Mouse (Mus musculus) kidney, postnatal 0 days (tissue): ENCODE measurements around the gene Nav1. TPM values are rescaled to one million over a fixed set of nuclear protein-coding genes. Genes with fewer than 3 reads are reported as not detected.

Experiments used
- ATAC-seq: fragments of 200-750 bp; cut with Nextera tagmentation; replicated peaks from 2 replicates; pipeline ENCODE4 v1.8.0; 2017; ENCODE audit warnings: low read depth, moderate number of reproducible peaks, moderate TSS enrichment, moderate library complexity; ENCODE audit not compliant: low FRiP score
- DNase-seq: peaks from one replicate; pipeline ENCODE4 v3.0.0-alpha.2; 2016; ENCODE audit warnings: low spot score
- H3K27ac ChIP-seq: fragments of 300-500 bp; sonication (generic); 2 replicates; pipeline ENCODE4 v1.5.1; 2014; ENCODE audit warnings: mild to moderate bottlenecking
- H3K27me3 ChIP-seq: fragments of 300-500 bp; sonication (generic); 2 replicates; pipeline ENCODE4 v1.6.1; 2014; ENCODE audit warnings: low read length, mixed read lengths; ENCODE audit not compliant: insufficient read depth
- H3K36me3 ChIP-seq: fragments of 300-500 bp; sonication (generic); 2 replicates; pipeline ENCODE4 v1.6.1; 2014; ENCODE audit warnings: low read length, mixed read lengths; ENCODE audit not compliant: insufficient read depth
- H3K4me1 ChIP-seq: fragments of 300-500 bp; sonication (generic); replicated peaks from 2 replicates; pipeline ENCODE4 v1.6.1; 2014; ENCODE audit warnings: antibody characterized with exemption, low read length, mixed read lengths; ENCODE audit not compliant: insufficient read depth
- H3K4me2 ChIP-seq: fragments of 300-500 bp; sonication (generic); 2 replicates; pipeline ENCODE4 v1.6.1; 2014; ENCODE audit warnings: mild to moderate bottlenecking, low read length, moderate library complexity, mixed read lengths
- H3K4me3 ChIP-seq: fragments of 300-500 bp; sonication (generic); replicated peaks from 2 replicates; pipeline ENCODE4 v1.5.1; 2014; ENCODE audit warnings: low read depth, low read length
- H3K9ac ChIP-seq: fragments of 300-500 bp; sonication (generic); 2 replicates; pipeline ENCODE4 v1.6.1; 2014; ENCODE audit warnings: low read depth, low read length
- H3K9me3 ChIP-seq: fragments of 300-500 bp; sonication (generic); replicated peaks from 2 replicates; pipeline ENCODE4 v1.6.1; 2016; ENCODE audit warnings: low read length, inconsistent platforms, mixed read lengths
- CTCF ChIP-seq: IDR thresholded peaks from 2 replicates; pipeline ENCODE4 v1.5.1; 2016; ENCODE audit warnings: antibody characterized with exemption, low read depth, mild to moderate bottlenecking, moderate library complexity
- WGBS: fragments of 180-500 bp; shearing (Covaris S2); extraction: QIAGEN DNeasy Blood & Tissue Kit; methylation state at CpG from one replicate; pipeline ENCODE4 v1.1.7; 2014; 5-methylcytosine and 5-hydroxymethylcytosine counted together
- polyA plus RNA-seq: library from polyadenylated mRNA; unstranded; fragments of >200 nt; fragmentation: Nextera tagmentation; extraction: Ambion mirVana; gene quantifications from 2 replicates; pipeline ENCODE4 v1.2.1, GENCODE M21; 2015

Nav1 gene
- polyA plus RNA-seq, 1 experiment from 2014 or later = 9.1 TPM

GRCm38 (mm10) chr1:135605530-135605929 is 1.6 kb downstream of the Nav1 start:
- TF ChIP-seq CTCF = no peak
- DNase-seq (no peak), ATAC-seq (no peak)
- no peak overlapping the region for H3K27ac ChIP-seq
- no peak overlapping the region for H3K9ac ChIP-seq
- H3K4me2 ChIP-seq = no peak overlapping the region
- no peak overlapping the region for H3K4me3 ChIP-seq
- no peaks in the 10 kb centered on the region for H3K27me3 ChIP-seq
- 77% methylated on average over 5 of the region's 5 CpGs for WGBS
- H3K9me3 ChIP-seq = no peaks in the 10 kb centered on the region
- H3K36me3 ChIP-seq = 0 out of 2 replicates have a peak, but pooled peaks cover 2% of the 10 kb centered on the region
- H3K4me1 ChIP-seq = no peaks in the 10 kb centered on the region

GRCm38 (mm10) chr1:135604361-135605052 is 2.6 kb downstream of the Nav1 start:
- Histone ChIP-seq H3K4me1 (no peaks in the 10 kb centered on the region), H3K36me3 (0 out of 2 replicates have a peak, but pooled peaks cover 2% of the 10 kb centered on the region), H3K27ac (no peak overlapping the region), H3K4me3 (no peak overlapping the region), H3K9me3 (no peaks in the 10 kb centered on the region), H3K4me2 (no peak overlapping the region), H3K9ac (no peak overlapping the region), H3K27me3 (no peaks in the 10 kb centered on the region)
- no peak for ATAC-seq
- DNase-seq = no peak
- 80% methylated on average over 7 of the region's 7 CpGs for WGBS
- no peak for TF ChIP-seq CTCF

- DNase-seq (no peak), ATAC-seq (no peak)
- Histone ChIP-seq H3K4me3 (no peak overlapping the region), H3K9ac (no peak overlapping the region), H3K4me2 (no peak overlapping the region), H3K4me1 (no peaks in the 10 kb centered on the region), H3K9me3 (no peaks in the 10 kb centered on the region), H3K36me3 (0 out of 2 replicates have a peak, but pooled peaks cover 2% of the 10 kb centered on the region), H3K27me3 (no peaks in the 10 kb centered on the region), H3K27ac (no peak overlapping the region)
- TF ChIP-seq CTCF = no peak
- WGBS = 51% methylated on average over 11 of the region's 11 CpGs
Measured at GRCm38 (mm10) chr1:135603121-135603870, 3.8 kb downstream of the Nav1 start.

- TF ChIP-seq CTCF = no peak
- 70% methylated on average over 15 of the region's 15 CpGs for WGBS
- no peak for ATAC-seq
- Histone ChIP-seq H3K9ac (no peak overlapping the region), H3K27me3 (no peaks in the 10 kb centered on the region), H3K4me3 (no peak overlapping the region), H3K4me2 (no peak overlapping the region), H3K36me3 (no peaks in the 10 kb centered on the region), H3K27ac (no peak overlapping the region), H3K4me1 (no peaks in the 10 kb centered on the region), H3K9me3 (no peaks in the 10 kb centered on the region)
- DNase-seq = no peak
Measured at GRCm38 (mm10) chr1:135600023-135601005, 6.8 kb downstream of the Nav1 start.

GRCm38 (mm10) chr1:135598251-135598879 is 8.7 kb downstream of the Nav1 start:
- H3K9ac ChIP-seq = no peak overlapping the region
- H3K9me3 ChIP-seq = no peaks in the 10 kb centered on the region
- TF ChIP-seq CTCF = no peak
- WGBS = 80% methylated on average over 8 of the region's 8 CpGs
- no peaks in the 10 kb centered on the region for H3K27me3 ChIP-seq
- H3K4me3 ChIP-seq = no peak overlapping the region
- no peak overlapping the region for H3K4me2 ChIP-seq
- H3K36me3 ChIP-seq = no peaks in the 10 kb centered on the region
- H3K4me1 ChIP-seq = no peaks in the 10 kb centered on the region
- DNase-seq (no peak), ATAC-seq (no peak)
- H3K27ac ChIP-seq = no peak overlapping the region
